Mouse (Mus musculus): Measurements from ENCODE around the gene Zp3. TPM values are rescaled to one million over a fixed set of nuclear protein-coding genes. Genes with fewer than 3 reads are reported as not detected.
A peak's percentile ranks its signal among the peaks of the same experiment; 100 is the strongest.

Gene Zp3
- polyA plus RNA-seq, 1 experiment from 2014 or later: not detected

- H3K27ac ChIP-seq: no peak overlapping the region
- no peaks in the 10 kb centered on the region for H3K4me1 ChIP-seq
- no peaks in the 10 kb centered on the region for H3K9me3 ChIP-seq (replicated peaks)
- H3K36me3 ChIP-seq: no peaks in the 10 kb centered on the region
- H3K4me2 ChIP-seq: no peak overlapping the region
- WGBS (ENCODE audit: insufficient replicate concordance): 52% methylated on average over 11 of the region's 11 CpGs
- no peak for ATAC-seq
- H3K4me3 ChIP-seq: no peak overlapping the region
- no peak overlapping the region for H3K9ac ChIP-seq
- H3K27me3 ChIP-seq (replicated peaks): 0 out of 2 replicates have a peak, but pooled peaks cover 9% of the 10 kb centered on the region
Measured at GRCm38 (mm10) chr5:135987248-135987647, 7.3 kb downstream of the Zp3 start.

GRCm38 (mm10) chr5:135990601-135991000, 10.7 kb downstream of the Zp3 start:
- Histone ChIP-seq H3K36me3 (no peaks in the 10 kb centered on the region), H3K9ac (no peak overlapping the region), H3K4me3 (no peak overlapping the region), H3K27ac (no peak overlapping the region), H3K4me2 (no peak overlapping the region), H3K27me3 (replicated peaks) (no peaks in the 10 kb centered on the region), H3K4me1 (peaks cover 8% of the 10 kb centered on the region), H3K9me3 (replicated peaks) (no peaks in the 10 kb centered on the region)
- 29% methylated on average over 5 of the region's 5 CpGs for WGBS (ENCODE audit: insufficient replicate concordance)
- ATAC-seq: no peak

GRCm38 (mm10) chr5:135993381-135993965, 13.6 kb downstream of the Zp3 start:
- no peak overlapping the region for H3K9ac ChIP-seq
- no peak overlapping the region for H3K4me2 ChIP-seq
- 57% methylated on average over 5 of the region's 5 CpGs for WGBS (ENCODE audit: insufficient replicate concordance)
- peaks cover 20% of the 10 kb centered on the region for H3K36me3 ChIP-seq
- no peaks in the 10 kb centered on the region for H3K27me3 ChIP-seq (replicated peaks)
- H3K4me3 ChIP-seq: no peak overlapping the region
- H3K4me1 ChIP-seq: peaks cover 10% of the 10 kb centered on the region
- H3K9me3 ChIP-seq (replicated peaks): no peaks in the 10 kb centered on the region
- no peak overlapping the region for H3K27ac ChIP-seq
- ATAC-seq: no peak

GRCm38 (mm10) chr5:135994335-135994724, 14.4 kb downstream of the Zp3 start:
- Histone ChIP-seq H3K27me3 (replicated peaks) (no peaks in the 10 kb centered on the region), H3K9ac (no peak overlapping the region), H3K4me3 (peak overlapping the region; percentile 83), H3K9me3 (replicated peaks) (no peaks in the 10 kb centered on the region), H3K4me1 (peaks cover 10% of the 10 kb centered on the region), H3K36me3 (peaks cover 28% of the 10 kb centered on the region), H3K27ac (no peak overlapping the region), H3K4me2 (peak overlapping the region; percentile 98)
- 68% methylated on average over 8 of the region's 8 CpGs for WGBS (ENCODE audit: insufficient replicate concordance)
- no peak for ATAC-seq

GRCm38 (mm10) chr5:135994725-135995687, 15.1 kb downstream of the Zp3 start, which contains the start of gene Dtx2:
Gene Dtx2 (plus strand): TSS chr5:135994800.
- Histone ChIP-seq H3K4me3 (peak within 1 kb of the TSS; percentile 83), H3K4me1 (peaks cover 10% of the 10 kb centered on the region), H3K27ac (peak within 1 kb of the TSS; percentile 79), H3K9me3 (replicated peaks) (no peaks in the 10 kb centered on the region), H3K27me3 (replicated peaks) (no peaks in the 10 kb centered on the region), H3K9ac (peak within 1 kb of the TSS; percentile 93), H3K36me3 (peaks cover 34% of the 10 kb centered on the region), H3K4me2 (peak within 1 kb of the TSS; percentile 98)
- WGBS (ENCODE audit: insufficient replicate concordance): 3% methylated on average over 47 of the region's 47 CpGs
- peak; percentile 93 for ATAC-seq

GRCm38 (mm10) chr5:135996162-135996561, 16.3 kb downstream of the Zp3 start:
- Histone ChIP-seq H3K9me3 (replicated peaks) (no peaks in the 10 kb centered on the region), H3K27ac (no peak overlapping the region), H3K4me2 (no peak overlapping the region), H3K27me3 (replicated peaks) (no peaks in the 10 kb centered on the region), H3K4me1 (peaks cover 10% of the 10 kb centered on the region), H3K4me3 (no peak overlapping the region), H3K9ac (no peak overlapping the region), H3K36me3 (peaks cover 34% of the 10 kb centered on the region)
- ATAC-seq: no peak
- WGBS (ENCODE audit: insufficient replicate concordance): 87% methylated on average over 8 of the region's 8 CpGs

- Histone ChIP-seq H3K4me2 (no peak overlapping the region), H3K4me1 (peaks cover 4% of the 10 kb centered on the region; the same call in 1 of the 2 replicates), H3K27ac (no peak overlapping the region), H3K9ac (no peak overlapping the region), H3K27me3 (replicated peaks) (no peaks in the 10 kb centered on the region), H3K4me3 (no peak overlapping the region), H3K9me3 (replicated peaks) (no peaks in the 10 kb centered on the region), H3K36me3 (peaks cover 42% of the 10 kb centered on the region)
- no peak for ATAC-seq
- WGBS (ENCODE audit: insufficient replicate concordance): 73% methylated on average over 6 of the region's 6 CpGs
Measured at GRCm38 (mm10) chr5:136001222-136001621, 21.3 kb downstream of the Zp3 start.

- H3K9me3 ChIP-seq (replicated peaks): no peaks in the 10 kb centered on the region
- H3K27ac ChIP-seq: no peak overlapping the region
- peaks cover 32% of the 10 kb centered on the region for H3K36me3 ChIP-seq
- 60% methylated on average over 2 of the region's 2 CpGs for WGBS (ENCODE audit: insufficient replicate concordance)
- H3K4me3 ChIP-seq: no peak overlapping the region
- no peaks in the 10 kb centered on the region for H3K27me3 ChIP-seq (replicated peaks)
- H3K9ac ChIP-seq: no peak overlapping the region
- H3K4me1 ChIP-seq: peaks cover 4% of the 10 kb centered on the region; the same call in 1 of the 2 replicates
- H3K4me2 ChIP-seq: no peak overlapping the region
- no peak for ATAC-seq
Measured at GRCm38 (mm10) chr5:136002325-136002724, 22.4 kb downstream of the Zp3 start.

GRCm38 (mm10) chr5:136002751-136003151, 22.9 kb downstream of the Zp3 start:
- Histone ChIP-seq H3K4me3 (no peak overlapping the region), H3K9me3 (replicated peaks) (no peaks in the 10 kb centered on the region), H3K27ac (no peak overlapping the region), H3K4me1 (peaks cover 4% of the 10 kb centered on the region; the same call in 1 of the 2 replicates), H3K36me3 (peaks cover 29% of the 10 kb centered on the region), H3K4me2 (no peak overlapping the region), H3K27me3 (replicated peaks) (no peaks in the 10 kb centered on the region), H3K9ac (no peak overlapping the region)
- 45% methylated on average over 3 of the region's 3 CpGs for WGBS (ENCODE audit: insufficient replicate concordance)
- no peak for ATAC-seq

- Histone ChIP-seq H3K36me3 (peaks cover 13% of the 10 kb centered on the region; the same call in 1 of the 2 replicates), H3K27ac (no peak overlapping the region), H3K9ac (no peak overlapping the region), H3K9me3 (replicated peaks) (no peaks in the 10 kb centered on the region), H3K4me3 (no peak overlapping the region), H3K4me2 (no peak overlapping the region), H3K4me1 (peaks cover 8% of the 10 kb centered on the region; the same call in 1 of the 2 replicates), H3K27me3 (replicated peaks) (no peaks in the 10 kb centered on the region)
- 69% methylated on average over 4 of the region's 4 CpGs for whole genome bisulfite sequencing (ENCODE audit: insufficient replicate concordance)
- ATAC-seq: no peak
Measured at GRCm38 (mm10) chr5:136004537-136004936, 24.6 kb downstream of the Zp3 start.

GRCm38 (mm10) chr5:136007745-136008144, 27.8 kb downstream of the Zp3 start:
- 57% methylated on average over 7 of the region's 7 CpGs for WGBS (ENCODE audit: insufficient replicate concordance)
- Histone ChIP-seq H3K36me3 (peaks cover 29% of the 10 kb centered on the region), H3K27me3 (replicated peaks) (no peaks in the 10 kb centered on the region), H3K4me1 (peaks cover 7% of the 10 kb centered on the region; the same call in 1 of the 2 replicates), H3K27ac (no peak overlapping the region), H3K4me2 (no peak overlapping the region), H3K9me3 (replicated peaks) (no peaks in the 10 kb centered on the region), H3K9ac (no peak overlapping the region), H3K4me3 (no peak overlapping the region)
- ATAC-seq: no peak

- 80% methylated on average over 10 of the region's 10 CpGs for WGBS (ENCODE audit: insufficient replicate concordance)
- H3K9ac ChIP-seq: no peak overlapping the region
- H3K9me3 ChIP-seq (replicated peaks): no peaks in the 10 kb centered on the region
- no peak overlapping the region for H3K27ac ChIP-seq
- peaks cover 34% of the 10 kb centered on the region for H3K36me3 ChIP-seq
- no peak overlapping the region for H3K4me2 ChIP-seq
- no peaks in the 10 kb centered on the region for H3K27me3 ChIP-seq (replicated peaks)
- no peak overlapping the region for H3K4me3 ChIP-seq
- peaks cover 13% of the 10 kb centered on the region for H3K4me1 ChIP-seq
- ATAC-seq: no peak
Measured at GRCm38 (mm10) chr5:136014877-136015276, 35.0 kb downstream of the Zp3 start.
